Mouse (Mus musculus): ENCODE measurements around the gene Pcyox1. TPM values are rescaled to one million over a fixed set of nuclear protein-coding genes. Genes with fewer than 3 reads are reported as not detected.

The Pcyox1 gene
- 39.2 and 44.9 TPM in 2 replicates for polyA plus RNA-seq (2015; fragmentation: Nextera tagmentation; extraction: Ambion mirVana)

GRCm38 (mm10) chr6:86396581-86397256, at the start of gene Pcyox1:
Gene Pcyox1, minus strand, starts transcription at chr6:86397154.

GRCm38 (mm10) chr6:86438272-86439118, 41.5 kb upstream of the Pcyox1 start, which contains the start of gene C87436:
Gene C87436, plus strand, starts transcription at chr6:86438374.

GRCm38 (mm10) chr6:86426358-86426757, 29.4 kb upstream of the Pcyox1 start, which contains the start of gene Gm44790:
Gene Gm44790, plus strand, starts transcription at chr6:86426658.

GRCm38 (mm10) chr6:86404100-86404861, 7.3 kb upstream of the Pcyox1 start, which contains the start of gene Tia1:
Gene Tia1, plus strand, starts transcription at chr6:86404219.

GRCm38 (mm10) chr6:86370764-86371339, 26.1 kb downstream of the Pcyox1 start, which contains the start of gene Snrpg:
Gene Snrpg, plus strand, starts transcription at chr6:86371304.

GRCm38 (mm10) chr6:86365371-86366124, 31.4 kb downstream of the Pcyox1 start, which contains the start of gene Fam136a:
Gene Fam136a, plus strand, starts transcription at chr6:86365646.

Other genes with a start within 250 kb of the Pcyox1 start
- 0.46 and 0.51 TPM in 2 replicates for gene Tgfa, start 201.9 kb downstream of the Pcyox1 start, polyA plus RNA-seq (2015; fragmentation: Nextera tagmentation; extraction: Ambion mirVana)
- 127 and 141 TPM in 2 replicates for gene Fam136a, start 31.5 kb downstream of the Pcyox1 start, polyA plus RNA-seq (2015; fragmentation: Nextera tagmentation; extraction: Ambion mirVana)
- 160 and 173 TPM in 2 replicates for gene Snrpg, start 25.9 kb downstream of the Pcyox1 start, polyA plus RNA-seq (2015; fragmentation: Nextera tagmentation; extraction: Ambion mirVana)
- 47.2 and 47.5 TPM in 2 replicates for gene Tia1, start 7.1 kb upstream of the Pcyox1 start, polyA plus RNA-seq (2015; fragmentation: Nextera tagmentation; extraction: Ambion mirVana)
- gene Gm44790, start 29.5 kb upstream of the Pcyox1 start, polyA plus RNA-seq (2015; fragmentation: Nextera tagmentation; extraction: Ambion mirVana) = not detected in 2 replicates
- gene C87436, start 41.2 kb upstream of the Pcyox1 start, polyA plus RNA-seq (2015; fragmentation: Nextera tagmentation; extraction: Ambion mirVana) = 12.4 and 13.8 TPM in 2 replicates
- gene Pcbp1, start 129.2 kb upstream of the Pcyox1 start, polyA plus RNA-seq (2015; fragmentation: Nextera tagmentation; extraction: Ambion mirVana) = 313 and 350 TPM in 2 replicates
- 0.45 and 66.0 TPM in 2 replicates for gene Asprv1, start 231.0 kb upstream of the Pcyox1 start, polyA plus RNA-seq (2015; fragmentation: Nextera tagmentation; extraction: Ambion mirVana)